11 mouse cellular contexts compared by ENCODE assay signal in genomic region chr13:58904742-58905735, GRCm38 (mm10).
DNase-seq lines count a peak whose midpoint lies in the region; ATAC-seq lines count a peak whose summit lies in the region.
"Had no signal": no experiment of that assay in that cellular context is flagged by ENCODE, and none has a peak within 500 bp of the region (broad histone marks: within the 10 kb centered on the region; RNA-seq: fewer than 3 reads in every experiment).

No protein-coding gene starts in this region.

- ATAC-seq in midbrain, embryonic 14.5 days (ENCODE audit: low FRiP score, low TSS enrichment), result no peak
- ATAC-seq in kidney, embryonic 15.5 days (replicated peaks; ENCODE audit: low FRiP score), result no peak
- ATAC-seq in intestine, embryonic 16.5 days, result no peak

- H3K27ac ChIP-seq in hindbrain, embryonic 10.5 days, result peak overlapping the region; percentile 65
- H3K27ac ChIP-seq in midbrain, embryonic 14.5 days (replicated peaks; ENCODE audit: low read depth, low read length), result peak overlapping the region; percentile 60
- H3K27ac ChIP-seq in kidney, embryonic 15.5 days, result no peak overlapping the region
- H3K27ac ChIP-seq in intestine, embryonic 16.5 days (ENCODE audit: low read length), result no peak overlapping the region
- H3K27ac ChIP-seq: embryonic facial prominence, embryonic 10.5 days; limb, embryonic 13.5 days had no signal

- WGBS in hindbrain, embryonic 10.5 days, result 47% methylated on average over 13 of the region's 13 CpGs
- 25% methylated on average over 13 of the region's 13 CpGs for WGBS in midbrain, embryonic 14.5 days
- WGBS in kidney, embryonic 15.5 days, result 56% methylated on average over 13 of the region's 13 CpGs
- WGBS in intestine, embryonic 16.5 days, result 55% methylated on average over 13 of the region's 13 CpGs

- DNase-seq in ES-CJ7 (ENCODE audit: low read depth, low spot score) (peak; percentile 89), ZHBTc4 (ENCODE audit: low read depth, low spot score) (peak; percentile 88)
- DNase-seq in hindbrain, embryonic 10.5 days (ENCODE audit: low spot score), result peak; percentile 14
- DNase-seq in midbrain, embryonic 14.5 days, result peak; percentile 40
- no peak for DNase-seq in cerebellum, adult 9-10 months
- DNase-seq: kidney, adult 18-20 months; thymus, postnatal 36 days had no signal

- 0 out of 2 replicates have a peak overlapping the region, but pooled peaks have one; percentile 4 for H3K4me2 ChIP-seq in midbrain, embryonic 14.5 days (ENCODE audit: low read length)
- H3K4me2 ChIP-seq in kidney, embryonic 15.5 days, result no peak overlapping the region
- H3K4me2 ChIP-seq in intestine, embryonic 16.5 days (ENCODE audit: low read depth, low read length), result no peak overlapping the region
- H3K4me2 ChIP-seq: limb, embryonic 13.5 days had no signal

- H3K4me3 ChIP-seq in hindbrain, embryonic 10.5 days, result no peak overlapping the region
- H3K4me3 ChIP-seq in midbrain, embryonic 14.5 days (replicated peaks; ENCODE audit: low read depth, low read length), result no peak overlapping the region
- H3K4me3 ChIP-seq in kidney, embryonic 15.5 days (replicated peaks), result no peak overlapping the region
- no peak overlapping the region for H3K4me3 ChIP-seq in intestine, embryonic 16.5 days (ENCODE audit: low read length)
- H3K4me3 ChIP-seq: embryonic facial prominence, embryonic 10.5 days; limb, embryonic 13.5 days had no signal

- peaks cover 2% of the 10 kb centered on the region; the same call in 1 of the 2 replicates for H3K9me3 ChIP-seq in hindbrain, embryonic 10.5 days
- no peaks in the 10 kb centered on the region for H3K9me3 ChIP-seq in midbrain, embryonic 14.5 days (ENCODE audit: control insufficient read depth, low read length)
- 0 out of 2 replicates have a peak, but pooled peaks cover 3% of the 10 kb centered on the region for H3K9me3 ChIP-seq in kidney, embryonic 15.5 days (replicated peaks)
- no peaks in the 10 kb centered on the region for H3K9me3 ChIP-seq in intestine, embryonic 16.5 days (ENCODE audit: control insufficient read depth, low read length)

- 0 out of 2 replicates have a peak, but pooled peaks cover 2% of the 10 kb centered on the region for H3K36me3 ChIP-seq in hindbrain, embryonic 10.5 days
- H3K36me3 ChIP-seq in midbrain, embryonic 14.5 days (ENCODE audit: control insufficient read depth, insufficient read depth, low read length), result no peaks in the 10 kb centered on the region
- no peaks in the 10 kb centered on the region for H3K36me3 ChIP-seq in kidney, embryonic 15.5 days
- H3K36me3 ChIP-seq in intestine, embryonic 16.5 days (ENCODE audit: control insufficient read depth, insufficient read depth, low read length), result no peaks in the 10 kb centered on the region
- H3K36me3 ChIP-seq: embryonic facial prominence, embryonic 10.5 days; limb, embryonic 13.5 days had no signal

- H3K27me3 ChIP-seq in hindbrain, embryonic 10.5 days (ENCODE audit: insufficient read depth, poor library complexity, severe bottlenecking), result no peaks in the 10 kb centered on the region; the same call in 1 of the 2 replicates
- H3K27me3 ChIP-seq in midbrain, embryonic 14.5 days (ENCODE audit: control insufficient read depth, insufficient read depth, low read length), result no peaks in the 10 kb centered on the region
- H3K27me3 ChIP-seq in kidney, embryonic 15.5 days, result no peaks in the 10 kb centered on the region
- no peaks in the 10 kb centered on the region for H3K27me3 ChIP-seq in intestine, embryonic 16.5 days (replicated peaks; ENCODE audit: control insufficient read depth, insufficient read depth, low read length)
- H3K27me3 ChIP-seq: limb, embryonic 13.5 days had no signal

- H3K4me1 ChIP-seq in hindbrain, embryonic 10.5 days (replicated peaks), result peaks cover 26% of the 10 kb centered on the region
- peaks cover 26% of the 10 kb centered on the region for H3K4me1 ChIP-seq in midbrain, embryonic 14.5 days (ENCODE audit: control insufficient read depth, insufficient read depth, low read length)
- H3K4me1 ChIP-seq in kidney, embryonic 15.5 days, result no peaks in the 10 kb centered on the region
- H3K4me1 ChIP-seq in intestine, embryonic 16.5 days (ENCODE audit: control insufficient read depth, insufficient read depth, low read length), result no peaks in the 10 kb centered on the region

- no peak overlapping the region for H3K9ac ChIP-seq in midbrain, embryonic 14.5 days (replicated peaks; ENCODE audit: low read length)
- H3K9ac ChIP-seq in kidney, embryonic 15.5 days, result no peak overlapping the region
- no peak overlapping the region for H3K9ac ChIP-seq in intestine, embryonic 16.5 days (ENCODE audit: low read depth, low read length)
- H3K9ac ChIP-seq: limb, embryonic 13.5 days had no signal

Comparison
In these comparisons a context has a peak if more than half of its experiments do, and no peak if none do; other contexts are left out.
1. H3K27ac ChIP-seq: peak in hindbrain, embryonic 10.5 days (single experiment) and midbrain, embryonic 14.5 days (single experiment); none in kidney, embryonic 15.5 days (single experiment) and intestine, embryonic 16.5 days (single experiment).